Mouse (Mus musculus): Measurements from ENCODE around the gene Stxbp1. TPM values are rescaled to one million over a fixed set of nuclear protein-coding genes. Genes with fewer than 3 reads are reported as not detected.

Gene Stxbp1
- polyA plus RNA-seq, 1 experiment from 2014 or later, result 240 TPM

DNA sequence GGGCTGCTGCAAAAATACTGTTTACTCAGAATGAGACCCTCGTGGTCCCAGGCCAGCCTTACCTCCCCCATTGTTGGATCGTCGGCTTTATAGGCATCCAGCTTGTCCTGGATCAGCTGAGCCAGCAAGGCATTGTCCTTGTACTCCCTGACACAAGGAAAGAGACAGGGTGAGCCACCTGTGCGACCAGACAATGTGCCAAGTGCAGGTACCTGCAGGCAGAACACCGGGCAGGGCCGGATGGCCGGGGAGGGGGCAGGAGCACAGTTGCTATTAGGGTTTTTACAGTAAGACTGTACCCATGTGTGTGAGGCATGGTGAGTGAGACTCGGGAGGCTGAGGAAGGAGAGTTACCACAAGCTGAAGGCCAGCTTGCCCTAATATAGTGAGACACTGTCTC, 35.1 kb downstream of the Stxbp1 start:
- no peaks in the 10 kb centered on the region for H3K27me3 ChIP-seq (ENCODE audit: control insufficient read depth, insufficient read depth, low read length)
- 86% methylated on average over 8 of the region's 8 CpGs for WGBS
- no peak overlapping the region for H3K4me3 ChIP-seq (replicated peaks; ENCODE audit: low read depth, low read length)
- H3K4me1 ChIP-seq (ENCODE audit: control insufficient read depth, insufficient read depth, low read length), result no peaks in the 10 kb centered on the region
- H3K9me3 ChIP-seq (ENCODE audit: control insufficient read depth, low read length), result no peaks in the 10 kb centered on the region
- H3K4me2 ChIP-seq (ENCODE audit: low read length), result no peak overlapping the region
- peaks cover 84% of the 10 kb centered on the region for H3K36me3 ChIP-seq (ENCODE audit: control insufficient read depth, insufficient read depth, low read length)
- DNase-seq, result no peak
- H3K9ac ChIP-seq (replicated peaks; ENCODE audit: low read length), result no peak overlapping the region
- H3K27ac ChIP-seq (replicated peaks; ENCODE audit: low read depth, low read length), result no peak overlapping the region
- no peak for ATAC-seq (ENCODE audit: low FRiP score, low TSS enrichment)

- H3K27ac ChIP-seq (replicated peaks; ENCODE audit: low read depth, low read length), result no peak overlapping the region
- H3K4me2 ChIP-seq (ENCODE audit: low read length), result no peak overlapping the region
- H3K4me1 ChIP-seq (ENCODE audit: control insufficient read depth, insufficient read depth, low read length), result no peaks in the 10 kb centered on the region
- no peaks in the 10 kb centered on the region for H3K9me3 ChIP-seq (ENCODE audit: control insufficient read depth, low read length)
- ATAC-seq (ENCODE audit: low FRiP score, low TSS enrichment) (no peak), DNase-seq (no peak)
- peaks cover 91% of the 10 kb centered on the region for H3K36me3 ChIP-seq (ENCODE audit: control insufficient read depth, insufficient read depth, low read length)
- WGBS, result 97% methylated on average over 14 of the region's 14 CpGs
- no peak overlapping the region for H3K4me3 ChIP-seq (replicated peaks; ENCODE audit: low read depth, low read length)
- no peaks in the 10 kb centered on the region for H3K27me3 ChIP-seq (ENCODE audit: control insufficient read depth, insufficient read depth, low read length)
- no peak overlapping the region for H3K9ac ChIP-seq (replicated peaks; ENCODE audit: low read length)
Measured at GRCm38 (mm10) chr2:32808816-32809566, 38.1 kb downstream of the Stxbp1 start.

DNA sequence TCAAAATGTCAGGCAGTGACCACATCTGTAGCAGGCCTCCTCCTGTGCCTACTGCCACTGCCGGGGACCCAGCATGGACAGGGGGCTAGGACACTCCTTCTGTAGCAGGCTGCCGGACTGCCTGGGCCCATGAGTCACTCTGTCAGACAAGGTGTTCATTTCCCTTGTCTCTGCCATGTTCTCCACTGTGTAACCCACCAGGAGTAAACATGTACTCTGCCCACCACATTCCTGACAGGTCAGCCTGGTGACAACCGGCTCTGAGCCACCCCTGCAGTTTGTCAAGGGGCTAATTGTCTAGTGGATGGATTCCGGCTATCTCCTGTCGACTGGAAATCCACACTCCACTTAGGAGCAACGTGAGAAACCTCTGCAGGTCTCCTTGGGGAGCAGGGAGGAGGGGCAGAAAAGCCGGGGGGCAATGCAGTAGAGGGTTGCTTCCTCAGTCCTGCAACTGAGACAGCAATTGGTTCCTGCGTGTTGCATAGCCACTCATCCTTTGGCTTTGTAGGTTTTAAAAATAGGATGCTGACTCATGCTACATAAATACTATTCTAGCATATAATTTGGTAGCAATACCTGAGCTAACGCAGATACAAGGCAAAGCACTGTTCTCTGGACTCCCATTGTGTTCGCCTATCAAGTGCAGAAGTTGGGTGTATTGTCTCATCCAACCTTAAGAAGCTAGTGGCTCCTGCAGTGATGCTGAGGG, 48.6 kb downstream of the Stxbp1 start:
- H3K4me1 ChIP-seq (ENCODE audit: control insufficient read depth, insufficient read depth, low read length), result no peaks in the 10 kb centered on the region
- H3K27me3 ChIP-seq (ENCODE audit: control insufficient read depth, insufficient read depth, low read length), result no peaks in the 10 kb centered on the region
- no peak overlapping the region for H3K9ac ChIP-seq (replicated peaks; ENCODE audit: low read length)
- H3K4me3 ChIP-seq (replicated peaks; ENCODE audit: low read depth, low read length), result no peak overlapping the region
- 80% methylated on average over 10 of the region's 10 CpGs for WGBS
- ATAC-seq (ENCODE audit: low FRiP score, low TSS enrichment) (no peak), DNase-seq (no peak)
- no peak overlapping the region for H3K4me2 ChIP-seq (ENCODE audit: low read length)
- H3K9me3 ChIP-seq (ENCODE audit: control insufficient read depth, low read length), result no peaks in the 10 kb centered on the region
- H3K36me3 ChIP-seq (ENCODE audit: control insufficient read depth, insufficient read depth, low read length), result peaks cover 95% of the 10 kb centered on the region
- H3K27ac ChIP-seq (replicated peaks; ENCODE audit: low read depth, low read length), result no peak overlapping the region

DNA sequence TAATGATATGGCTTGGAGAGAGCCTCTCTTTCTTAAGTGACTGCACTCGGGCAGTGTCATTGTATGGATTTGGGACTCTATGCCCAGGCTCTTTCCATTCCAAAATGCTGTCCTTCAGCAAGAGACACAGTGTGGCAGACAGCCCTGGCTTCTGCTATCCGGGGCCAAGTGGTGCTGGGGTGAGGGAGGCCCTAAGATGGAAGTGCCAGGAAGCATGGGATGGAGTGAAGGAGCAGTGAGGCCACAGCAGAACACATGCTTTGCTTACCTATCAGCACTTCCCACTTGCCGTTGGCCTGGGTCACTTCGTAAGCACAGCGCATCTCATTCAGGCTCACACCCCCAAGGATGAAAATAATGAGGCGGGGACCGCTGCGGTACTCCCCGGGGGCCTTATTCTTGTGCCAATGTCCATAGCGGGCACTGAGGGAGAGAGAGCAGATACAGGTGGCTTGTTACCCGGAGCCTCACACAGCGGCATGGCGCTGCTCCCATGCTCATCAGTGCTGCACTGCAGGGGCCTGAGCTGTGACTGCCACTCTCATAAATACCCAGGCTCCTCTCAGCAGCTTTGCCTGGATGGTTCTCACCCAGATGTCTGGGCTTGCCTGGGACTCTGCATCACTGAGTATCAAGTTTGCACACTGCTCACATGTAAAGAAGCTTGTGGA, 51.2 kb downstream of the Stxbp1 start:
- Histone ChIP-seq H3K36me3 (ENCODE audit: control insufficient read depth, insufficient read depth, low read length) (peaks cover 92% of the 10 kb centered on the region), H3K9ac (replicated peaks; ENCODE audit: low read length) (no peak overlapping the region), H3K27ac (replicated peaks; ENCODE audit: low read depth, low read length) (no peak overlapping the region), H3K4me1 (ENCODE audit: control insufficient read depth, insufficient read depth, low read length) (no peaks in the 10 kb centered on the region), H3K4me3 (replicated peaks; ENCODE audit: low read depth, low read length) (no peak overlapping the region), H3K27me3 (ENCODE audit: control insufficient read depth, insufficient read depth, low read length) (no peaks in the 10 kb centered on the region), H3K9me3 (ENCODE audit: control insufficient read depth, low read length) (no peaks in the 10 kb centered on the region), H3K4me2 (ENCODE audit: low read length) (no peak overlapping the region)
- WGBS, result 83% methylated on average over 13 of the region's 13 CpGs
- ATAC-seq (ENCODE audit: low FRiP score, low TSS enrichment) (no peak), DNase-seq (no peak)

GRCm38 (mm10) chr2:32791297-32791696, 55.7 kb downstream of the Stxbp1 start:
- no peaks in the 10 kb centered on the region for H3K4me1 ChIP-seq (ENCODE audit: control insufficient read depth, insufficient read depth, low read length)
- H3K27ac ChIP-seq (replicated peaks; ENCODE audit: low read depth, low read length), result no peak overlapping the region
- H3K4me2 ChIP-seq (ENCODE audit: low read length), result no peak overlapping the region
- H3K9me3 ChIP-seq (ENCODE audit: control insufficient read depth, low read length), result no peaks in the 10 kb centered on the region
- no peak for DNase-seq
- 83% methylated on average over 6 of the region's 6 CpGs for WGBS
- ATAC-seq (ENCODE audit: low FRiP score, low TSS enrichment), result no peak
- no peak overlapping the region for H3K9ac ChIP-seq (replicated peaks; ENCODE audit: low read length)
- H3K27me3 ChIP-seq (ENCODE audit: control insufficient read depth, insufficient read depth, low read length), result no peaks in the 10 kb centered on the region
- H3K36me3 ChIP-seq (ENCODE audit: control insufficient read depth, insufficient read depth, low read length), result peaks cover 65% of the 10 kb centered on the region
- H3K4me3 ChIP-seq (replicated peaks; ENCODE audit: low read depth, low read length), result no peak overlapping the region

GRCm38 (mm10) chr2:32788581-32788980, 58.5 kb downstream of the Stxbp1 start:
- H3K4me2 ChIP-seq (ENCODE audit: low read length), result no peak overlapping the region
- H3K27me3 ChIP-seq (ENCODE audit: control insufficient read depth, insufficient read depth, low read length), result no peaks in the 10 kb centered on the region
- DNase-seq (no peak), ATAC-seq (ENCODE audit: low FRiP score, low TSS enrichment) (no peak)
- no peak overlapping the region for H3K9ac ChIP-seq (replicated peaks; ENCODE audit: low read length)
- no peaks in the 10 kb centered on the region for H3K9me3 ChIP-seq (ENCODE audit: control insufficient read depth, low read length)
- peaks cover 38% of the 10 kb centered on the region for H3K36me3 ChIP-seq (ENCODE audit: control insufficient read depth, insufficient read depth, low read length)
- no peak overlapping the region for H3K27ac ChIP-seq (replicated peaks; ENCODE audit: low read depth, low read length)
- H3K4me1 ChIP-seq (ENCODE audit: control insufficient read depth, insufficient read depth, low read length), result no peaks in the 10 kb centered on the region
- 60% methylated on average over 2 of the region's 2 CpGs for WGBS
- no peak overlapping the region for H3K4me3 ChIP-seq (replicated peaks; ENCODE audit: low read depth, low read length)

GRCm38 (mm10) chr2:32787176-32787575, 59.9 kb downstream of the Stxbp1 start:
- Histone ChIP-seq H3K36me3 (ENCODE audit: control insufficient read depth, insufficient read depth, low read length) (peaks cover 30% of the 10 kb centered on the region), H3K4me2 (ENCODE audit: low read length) (no peak overlapping the region), H3K27ac (replicated peaks; ENCODE audit: low read depth, low read length) (no peak overlapping the region), H3K4me1 (ENCODE audit: control insufficient read depth, insufficient read depth, low read length) (no peaks in the 10 kb centered on the region), H3K27me3 (ENCODE audit: control insufficient read depth, insufficient read depth, low read length) (no peaks in the 10 kb centered on the region), H3K9me3 (ENCODE audit: control insufficient read depth, low read length) (no peaks in the 10 kb centered on the region), H3K4me3 (replicated peaks; ENCODE audit: low read depth, low read length) (no peak overlapping the region), H3K9ac (replicated peaks; ENCODE audit: low read length) (no peak overlapping the region)
- DNase-seq (peak; percentile 51), ATAC-seq (ENCODE audit: low FRiP score, low TSS enrichment) (no peak)
- WGBS, result 65% methylated on average over 6 of the region's 6 CpGs

GRCm38 (mm10) chr2:32784048-32784681, 62.9 kb downstream of the Stxbp1 start, which contains the start of gene Cfap157:
TSS of gene Cfap157 (minus strand) at chr2:32784428.
- ATAC-seq (ENCODE audit: low FRiP score, low TSS enrichment) (no peak), DNase-seq (peak; percentile 64)
- no peak within 1 kb of the TSS for H3K9ac ChIP-seq (replicated peaks; ENCODE audit: low read length)
- H3K27ac ChIP-seq (replicated peaks; ENCODE audit: low read depth, low read length), result no peak within 1 kb of the TSS
- H3K4me1 ChIP-seq (ENCODE audit: control insufficient read depth, insufficient read depth, low read length), result no peaks in the 10 kb centered on the region
- WGBS, result 74% methylated on average over 4 of the region's 4 CpGs
- H3K9me3 ChIP-seq (ENCODE audit: control insufficient read depth, low read length), result no peaks in the 10 kb centered on the region
- no peak within 1 kb of the TSS for H3K4me3 ChIP-seq (replicated peaks; ENCODE audit: low read depth, low read length)
- H3K36me3 ChIP-seq (ENCODE audit: control insufficient read depth, insufficient read depth, low read length), result peaks cover 2% of the 10 kb centered on the region
- no peaks in the 10 kb centered on the region for H3K27me3 ChIP-seq (ENCODE audit: control insufficient read depth, insufficient read depth, low read length)
- no peak within 1 kb of the TSS for H3K4me2 ChIP-seq (ENCODE audit: low read length)
